Mouse (Mus musculus) cerebellum, adult 11-12 months (tissue): Measurements from ENCODE around the gene Gm20388.

Source experiments
- DNase-seq: peaks from one replicate; pipeline ENCODE4 v3.0.0; 2022

Gene Gm20388

GRCm38 (mm10) chr8:121821320-121821719 lies 1910.7 kb downstream of the Gm20388 start:
- DNase-seq: peak; percentile 10

- DNase-seq: no peak
Observed at GRCm38 (mm10) chr8:121821770-121822169, 1911.1 kb downstream of the Gm20388 start.

GRCm38 (mm10) chr8:121827726-121828125 lies 1917.1 kb downstream of the Gm20388 start:
- DNase-seq: peak; percentile 3

- peak; percentile 20 for DNase-seq
Observed at GRCm38 (mm10) chr8:121828376-121829023, 1917.9 kb downstream of the Gm20388 start.

- peak; percentile 87 for DNase-seq
Observed at GRCm38 (mm10) chr8:121829048-121829776, 1918.6 kb downstream of the Gm20388 start, which contains the start of gene Klhdc4. Gene Klhdc4, minus strand, starts transcription at chr8:121829569.

- no peak for DNase-seq
Observed at GRCm38 (mm10) chr8:121829777-121830362, 1919.2 kb downstream of the Gm20388 start.

- DNase-seq: peak; percentile 9
Observed at GRCm38 (mm10) chr8:121832061-121832460, 1921.4 kb downstream of the Gm20388 start.

GRCm38 (mm10) chr8:121832503-121832902 lies 1921.9 kb downstream of the Gm20388 start:
- peak; percentile 74 for DNase-seq

GRCm38 (mm10) chr8:121841242-121841641 lies 1930.6 kb downstream of the Gm20388 start:
- DNase-seq: peak; percentile 80

- peak; percentile 10 for DNase-seq
Observed at GRCm38 (mm10) chr8:121842064-121842955, 1931.7 kb downstream of the Gm20388 start.

GRCm38 (mm10) chr8:121843184-121843733 lies 1932.6 kb downstream of the Gm20388 start:
- DNase-seq: no peak

- DNase-seq: no peak
Observed at GRCm38 (mm10) chr8:121844765-121845164, 1934.1 kb downstream of the Gm20388 start.

GRCm38 (mm10) chr8:121846815-121847214 lies 1936.2 kb downstream of the Gm20388 start:
- no peak for DNase-seq

- no peak for DNase-seq
Observed at GRCm38 (mm10) chr8:121847261-121847822, 1936.7 kb downstream of the Gm20388 start.

GRCm38 (mm10) chr8:121847987-121848386 lies 1937.3 kb downstream of the Gm20388 start:
- DNase-seq: no peak

GRCm38 (mm10) chr8:121848495-121848894 lies 1937.9 kb downstream of the Gm20388 start:
- peak; percentile 7 for DNase-seq

GRCm38 (mm10) chr8:121849303-121849702 lies 1938.7 kb downstream of the Gm20388 start:
- DNase-seq: peak; percentile 15

- DNase-seq: peak; percentile 74
Observed at GRCm38 (mm10) chr8:121850018-121850417, 1939.4 kb downstream of the Gm20388 start.

- peak; percentile 18 for DNase-seq
Observed at GRCm38 (mm10) chr8:121850436-121850820, 1939.8 kb downstream of the Gm20388 start.

GRCm38 (mm10) chr8:121850821-121851470 lies 1940.3 kb downstream of the Gm20388 start:
- peak; percentile 93 for DNase-seq

GRCm38 (mm10) chr8:121851716-121852115 lies 1941.1 kb downstream of the Gm20388 start:
- DNase-seq: peak; percentile 34

- DNase-seq: no peak
Observed at GRCm38 (mm10) chr8:121852464-121852863, 1941.8 kb downstream of the Gm20388 start.
